Mouse (Mus musculus): ENCODE measurements at regions not wholly inside any gene's neighbourhood (a gene's known extent, or its start where the extent isn't known, plus 50 kb on each side); places are given as distances from the start of the nearest gene placed in this dataset.

- Histone ChIP-seq H3K4me3 (ENCODE audit: control insufficient read depth in 1 of 2, insufficient read depth in 1 of 2, low read depth in 2 of 2, low read length in 2 of 2) (no peak overlapping the region), H3K79me2 (ENCODE audit: control insufficient read depth, insufficient read depth, low read length, poor library complexity) (no peaks in the 10 kb centered on the region), H3K9ac (ENCODE audit: control insufficient read depth, low read depth, low read length, poor library complexity, severe bottlenecking) (no peak overlapping the region), H3K36me3 (ENCODE audit: control insufficient read depth in 1 of 2, insufficient read depth in 2 of 2, low read length in 2 of 2) (no peaks in the 10 kb centered on the region), H3K4me1 (ENCODE audit: control insufficient read depth in 1 of 2, insufficient read depth in 2 of 2, low read length in 2 of 2) (no peaks in the 10 kb centered on the region), H3K27me3 (ENCODE audit: control insufficient read depth in 1 of 2, insufficient read depth in 2 of 2, low read length in 2 of 2) (no peaks in the 10 kb centered on the region), H3K9me3 (replicated peaks; ENCODE audit: insufficient read depth, low read length) (no peaks in the 10 kb centered on the region), H3K27ac (ENCODE audit: control insufficient read depth, low read depth, low read length) (no peak overlapping the region)
- no peak for DNase-seq (ENCODE audit: low read depth, low spot score)
- TF ChIP-seq TBP (IDR thresholded peaks at IDR 0.05; ENCODE audit: low read depth, low read length) = no peak
- no peak for TF ChIP-seq MYB (IDR thresholded peaks at IDR 0.05; ENCODE audit: low read depth, low read length)
- no peak for TF ChIP-seq MAX (IDR thresholded peaks at IDR 0.05; ENCODE audit: low read length)
- no peak for TF ChIP-seq ZKSCAN1 (IDR thresholded peaks at IDR 0.05; ENCODE audit: low read depth, low read length)
- no peak for TF ChIP-seq MAFK (IDR thresholded peaks at IDR 0.05; ENCODE audit: borderline replicate concordance, low read depth, low read length)
- no peak for TF ChIP-seq SMC3 (IDR thresholded peaks at IDR 0.05; ENCODE audit: low read depth, low read length)
- no peak for TF ChIP-seq BHLHE40 (IDR thresholded peaks at IDR 0.05; ENCODE audit: borderline replicate concordance, low read depth, low read length)
- no peak for TF ChIP-seq TAL1 (IDR thresholded peaks at IDR 0.05; ENCODE audit: low read length)
- no peak for TF ChIP-seq CHD1 (IDR thresholded peaks at IDR 0.05; ENCODE audit: low read depth, low read length)
- TF ChIP-seq NELFE (IDR thresholded peaks at IDR 0.05; ENCODE audit: low read depth, low read length) = no peak
Measured at GRCm38 (mm10) chr5:82324354-82324753, 1030.6 kb downstream of the Tecrl start.

DNA sequence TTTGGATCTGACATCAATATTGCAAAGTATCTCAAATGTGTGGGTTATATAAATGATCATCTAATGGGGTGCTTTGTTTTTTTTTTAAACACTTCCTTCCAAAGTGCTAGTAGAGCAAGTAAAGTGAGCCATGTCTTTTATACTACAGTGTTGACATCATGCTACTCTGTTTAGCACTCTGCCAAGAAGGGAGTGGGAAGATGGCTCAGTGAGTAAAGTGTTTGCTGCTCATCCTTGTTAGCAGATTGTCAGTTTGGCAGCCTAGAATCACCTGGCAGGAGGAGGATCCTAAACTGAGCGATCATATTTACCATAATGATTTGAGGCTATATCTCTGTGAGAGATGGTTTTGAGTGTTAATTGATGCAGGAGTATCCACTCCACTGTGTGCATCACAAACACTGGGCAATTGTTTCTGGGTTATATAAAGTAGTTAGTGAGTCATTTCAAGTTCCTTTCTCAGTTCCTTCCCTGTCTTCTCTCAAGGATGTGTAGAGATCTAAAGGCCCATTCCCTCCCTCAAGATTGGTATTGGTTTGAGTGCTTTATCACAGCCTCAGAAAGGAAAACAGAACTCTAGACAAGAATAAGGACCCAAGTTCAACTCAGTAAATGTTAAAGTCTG lies 1035.2 kb downstream of the Tecrl start:
- no peaks in the 10 kb centered on the region for H3K36me3 ChIP-seq (ENCODE audit: control insufficient read depth in 1 of 2, insufficient read depth in 2 of 2, low read length in 2 of 2)
- no peak overlapping the region for H3K4me3 ChIP-seq (ENCODE audit: control insufficient read depth in 1 of 2, insufficient read depth in 1 of 2, low read depth in 2 of 2, low read length in 2 of 2)
- H3K79me2 ChIP-seq (ENCODE audit: control insufficient read depth, insufficient read depth, low read length, poor library complexity) = no peaks in the 10 kb centered on the region
- H3K9me3 ChIP-seq (replicated peaks; ENCODE audit: insufficient read depth, low read length) = no peaks in the 10 kb centered on the region
- no peak for DNase-seq (ENCODE audit: low read depth, low spot score)
- no peaks in the 10 kb centered on the region for H3K27me3 ChIP-seq (ENCODE audit: control insufficient read depth in 1 of 2, insufficient read depth in 2 of 2, low read length in 2 of 2)
- no peak for TF ChIP-seq ZMIZ1 (IDR thresholded peaks at IDR 0.05; ENCODE audit: low read depth, low read length)
- no peak for TF ChIP-seq JUND (IDR thresholded peaks at IDR 0.05; ENCODE audit: low read depth, low read length)
- no peak for TF ChIP-seq HCFC1 (IDR thresholded peaks at IDR 0.05; ENCODE audit: low read depth, low read length)
- no peak for TF ChIP-seq MAX (IDR thresholded peaks at IDR 0.05; ENCODE audit: low read length)
- no peak for TF ChIP-seq NRF1 (IDR thresholded peaks at IDR 0.05; ENCODE audit: insufficient read depth, low read depth, low read length, poor library complexity, severe bottlenecking)
- TF ChIP-seq ZNF384 (IDR thresholded peaks at IDR 0.05; ENCODE audit: low read depth, low read length) = no peak
- no peak for TF ChIP-seq CHD1 (IDR thresholded peaks at IDR 0.05; ENCODE audit: low read depth, low read length)
- no peak for TF ChIP-seq USF2 (IDR thresholded peaks at IDR 0.05; ENCODE audit: borderline replicate concordance in 1 of 2, insufficient read depth in 1 of 2, low read depth in 1 of 2, low read length in 2 of 2)
- TF ChIP-seq GATA1 (IDR thresholded peaks at IDR 0.05; ENCODE audit: low read depth, low read length) = no peak
- no peak for TF ChIP-seq POLR2A (IDR thresholded peaks at IDR 0.05; ENCODE audit: control insufficient read depth in 1 of 2, insufficient read depth in 1 of 2, low read depth in 1 of 2, low read length in 2 of 2, poor library complexity in 1 of 2)
- TF ChIP-seq MEF2A (IDR thresholded peaks at IDR 0.05; ENCODE audit: extremely low read depth, insufficient replicate concordance, low read depth, low read length, poor library complexity, severe bottlenecking) = no peak
- TF ChIP-seq NELFE (IDR thresholded peaks at IDR 0.05; ENCODE audit: low read depth, low read length) = no peak
- no peak for TF ChIP-seq CHD2 (IDR thresholded peaks at IDR 0.05; ENCODE audit: low read length)
- no peak for TF ChIP-seq POLR2AphosphoS5 (IDR thresholded peaks at IDR 0.05; ENCODE audit: borderline replicate concordance, low read depth, low read length)
- H3K4me1 ChIP-seq (ENCODE audit: control insufficient read depth in 1 of 2, insufficient read depth in 2 of 2, low read length in 2 of 2) = no peaks in the 10 kb centered on the region
- no peak overlapping the region for H3K27ac ChIP-seq (ENCODE audit: control insufficient read depth, low read depth, low read length)
- no peak overlapping the region for H3K9ac ChIP-seq (ENCODE audit: control insufficient read depth, low read depth, low read length, poor library complexity, severe bottlenecking)
